Mouse (Mus musculus) heart, postnatal 4 days (tissue): Measurements from ENCODE around the gene Ufsp2. TPM values are rescaled to one million over a fixed set of nuclear protein-coding genes. Genes with fewer than 3 reads are reported as not detected.

Source experiments
- DNase-seq: peaks from one replicate; pipeline ENCODE4 v3.0.0; 2021
- total RNA-seq, 2 experiments: library from RNA; stranded (reverse); gene quantifications; 2 replicates each; pipeline ENCODE4 v1.2.3; 2021

The Ufsp2 gene
- total RNA-seq: 10 to 100 TPM; 33.4 to 33.5 TPM

DNA sequence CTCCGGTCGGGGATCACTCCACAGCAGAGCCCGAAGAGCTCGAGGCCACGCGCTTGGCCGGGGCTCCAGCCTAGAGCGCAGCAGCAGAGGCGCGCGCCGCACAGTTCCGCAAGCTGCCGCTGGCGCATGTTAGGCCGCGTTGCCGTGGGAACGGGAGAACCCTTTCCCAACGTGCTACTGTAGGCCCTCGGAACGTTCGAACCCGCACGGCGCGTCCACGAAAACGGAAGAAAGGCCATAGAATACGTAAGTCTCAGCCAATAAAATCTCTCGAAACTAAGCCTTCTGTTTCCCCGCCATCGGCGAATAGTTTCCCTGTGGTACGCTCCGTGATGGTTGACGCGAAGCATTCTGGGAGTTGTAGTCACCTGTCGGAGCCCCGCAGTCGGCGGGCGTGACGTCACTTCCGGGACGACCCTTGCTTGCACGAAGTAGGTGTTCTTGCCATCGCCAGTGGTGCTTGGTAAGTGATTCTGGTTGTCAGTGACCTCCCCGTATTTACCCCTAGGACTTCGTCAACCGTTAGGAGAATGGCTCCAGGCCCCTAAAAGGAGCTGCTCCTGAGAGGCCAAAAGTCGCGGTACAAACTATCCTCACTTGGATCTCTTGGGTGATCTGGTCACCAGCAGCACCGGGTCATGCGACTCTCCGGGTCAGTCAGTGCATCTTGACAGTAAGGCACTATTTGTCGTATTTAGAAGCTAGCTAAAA, at the start of gene Ufsp2, which contains the start of gene 1700029J07Rik:
Gene Ufsp2, plus strand, starts transcription at position 403 of the 711 bp plus-strand sequence.
Gene 1700029J07Rik, minus strand, starts transcription at position 127 of the 711 bp plus-strand sequence.
- peak; percentile 97 for DNase-seq

DNA sequence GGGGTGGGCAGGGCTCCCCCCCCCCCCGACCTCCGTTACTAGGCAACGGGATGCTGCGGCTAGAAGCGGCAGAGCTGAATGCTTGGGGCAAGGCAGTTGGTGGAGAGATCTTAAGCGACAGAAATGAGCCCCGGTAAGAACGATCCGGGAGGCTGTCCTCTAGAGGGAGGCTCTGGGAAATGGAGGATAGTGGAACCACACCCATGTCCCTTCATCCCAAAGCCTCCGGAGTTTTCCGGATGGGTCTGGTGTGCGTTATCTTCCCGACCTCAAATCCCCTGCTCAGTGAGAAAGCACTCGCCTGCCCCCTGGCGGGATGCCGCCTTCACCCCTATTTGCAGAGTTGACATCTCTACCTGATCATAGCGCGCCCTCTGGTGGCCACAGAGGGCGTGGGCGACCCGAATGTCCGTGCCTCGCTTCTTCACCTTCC, 40.7 kb upstream of the Ufsp2 start, which contains the start of gene Ccdc110:
Gene Ccdc110, plus strand, starts transcription at position 38 of the 433 bp plus-strand sequence.
- peak; percentile 99 for DNase-seq

DNA sequence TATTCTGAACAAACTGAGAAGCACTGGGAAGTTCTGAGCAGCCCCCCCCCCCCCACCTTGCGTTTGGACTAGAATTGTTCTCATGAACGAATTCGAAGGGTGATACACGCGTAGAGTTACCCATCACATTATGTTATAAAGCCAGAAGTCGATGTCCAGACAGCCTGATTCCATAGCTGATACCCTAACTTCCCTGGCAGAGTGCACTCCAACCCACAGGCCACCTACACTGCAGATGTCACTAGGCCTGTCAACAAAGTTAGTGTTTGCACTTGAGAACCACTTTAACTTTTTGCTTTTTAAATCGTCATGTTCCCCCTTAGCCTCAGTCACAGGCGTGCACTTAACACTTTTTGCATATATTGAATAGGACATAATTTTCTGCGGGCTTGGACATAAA, 38.3 kb upstream of the Ufsp2 start:
- DNase-seq: no peak

DNA sequence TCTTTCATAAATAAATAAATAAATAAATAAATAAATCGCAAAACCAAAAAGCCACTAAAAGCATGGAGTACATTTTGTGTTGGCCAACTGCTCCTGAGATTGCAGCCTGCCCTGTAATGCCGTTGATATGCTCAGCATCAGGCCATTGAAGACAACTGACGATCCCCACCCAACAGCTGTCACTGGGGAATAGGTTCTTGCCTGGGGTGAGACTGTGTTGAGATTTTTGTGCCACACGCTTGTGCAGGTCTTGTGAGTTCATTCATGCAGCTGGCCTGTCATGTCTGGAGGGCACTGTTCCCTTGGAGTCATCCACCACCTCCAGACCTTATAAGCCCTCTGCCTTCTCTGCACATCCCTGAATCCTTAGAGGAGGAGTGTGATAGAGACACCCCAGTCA, 29.0 kb upstream of the Ufsp2 start:
- DNase-seq: no peak

DNA sequence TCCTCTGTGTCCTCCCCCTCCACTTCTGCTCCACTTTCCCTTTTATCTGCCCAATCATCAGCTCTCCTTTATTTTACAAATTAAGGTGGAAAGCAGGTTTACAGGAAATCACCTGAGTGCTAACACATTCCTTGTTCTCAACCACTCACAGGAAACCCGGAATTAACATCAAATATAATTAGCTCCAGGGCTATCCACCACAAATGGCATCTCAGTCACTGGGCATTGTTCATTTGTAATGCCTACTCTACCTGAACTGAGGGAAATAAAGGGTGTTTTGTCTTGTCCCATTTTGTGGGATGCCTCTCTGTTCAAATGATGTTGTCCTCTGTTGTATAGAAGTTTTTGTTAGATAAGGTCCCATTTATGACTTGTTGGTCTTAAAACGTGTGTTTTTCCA, 24.7 kb upstream of the Ufsp2 start:
- no peak for DNase-seq

DNA sequence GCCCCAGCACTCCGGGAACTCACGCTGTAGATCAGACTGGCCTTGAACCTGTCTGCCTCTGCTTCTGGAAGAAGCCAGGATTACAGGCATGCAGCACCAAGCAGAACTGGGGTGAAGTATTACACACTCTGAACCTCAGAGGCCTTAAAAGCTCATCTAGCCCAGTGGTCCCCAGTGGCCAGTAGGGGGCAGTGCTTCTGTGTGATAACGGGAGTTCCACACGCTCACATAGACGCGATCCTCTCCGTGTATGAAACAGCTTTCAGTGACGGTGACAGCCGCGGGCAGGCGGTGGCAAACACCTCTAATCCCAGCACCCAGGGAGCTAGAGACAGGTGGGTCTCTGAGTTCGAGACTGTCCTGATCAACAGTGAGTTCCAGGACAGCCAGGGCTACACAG, 4.4 kb upstream of the Ufsp2 start:
- no peak for DNase-seq

DNA sequence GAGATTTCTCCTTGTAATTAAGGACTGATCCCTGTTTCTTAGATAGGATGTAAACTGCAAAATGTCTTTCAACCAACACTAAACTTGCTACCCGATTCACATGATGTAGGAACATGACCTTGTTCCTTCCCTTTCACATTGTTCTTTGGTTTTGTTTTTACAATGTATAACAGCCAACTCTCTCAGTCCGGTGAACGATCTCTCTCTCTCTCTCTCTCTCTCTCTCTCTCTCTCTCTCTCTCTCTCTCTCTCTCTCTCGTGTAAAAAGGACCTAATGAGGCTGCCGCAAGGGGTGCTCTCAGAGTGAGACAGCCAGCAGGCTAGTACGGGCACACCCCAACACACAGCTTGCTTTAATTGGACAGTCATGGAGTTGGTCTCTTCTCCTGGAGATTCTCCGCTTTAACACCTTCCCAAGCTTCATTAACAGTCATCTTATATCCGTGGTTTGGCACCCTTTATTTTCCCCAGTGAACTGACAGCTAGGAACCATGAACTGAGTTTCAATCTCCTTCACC, 1.3 kb upstream of the Ufsp2 start:
- DNase-seq: no peak

DNA sequence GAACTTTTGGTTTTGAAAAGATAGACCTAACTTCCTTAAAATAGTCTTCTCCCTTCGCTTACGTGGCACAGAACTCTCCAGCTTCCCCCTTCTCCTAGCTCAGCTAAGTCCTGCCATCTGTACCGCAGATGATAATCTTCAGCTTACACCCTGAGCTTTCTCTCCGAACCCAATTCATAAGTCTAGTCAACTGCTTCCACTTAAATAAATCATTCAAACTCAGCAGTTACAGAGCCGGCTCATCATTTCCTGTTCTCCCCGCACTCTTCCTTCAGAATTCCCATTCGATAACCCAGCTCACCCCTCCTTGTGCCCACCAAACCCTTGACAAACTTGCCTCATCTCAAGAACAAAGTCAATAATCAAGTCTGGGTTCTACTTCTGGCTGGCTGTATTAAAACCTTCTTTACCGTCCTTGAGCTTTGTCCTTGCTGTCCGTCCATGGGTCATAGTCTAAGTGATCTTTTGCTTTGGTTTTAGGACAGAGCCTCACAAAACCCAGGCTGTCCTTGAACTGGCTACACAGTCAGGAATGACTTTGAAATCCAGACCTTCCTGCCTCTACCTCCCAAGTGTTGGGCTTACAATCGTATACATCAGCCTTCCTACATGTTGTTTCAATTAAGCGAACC, 625 bp downstream of the Ufsp2 start:
- peak; percentile 4 for DNase-seq

DNA sequence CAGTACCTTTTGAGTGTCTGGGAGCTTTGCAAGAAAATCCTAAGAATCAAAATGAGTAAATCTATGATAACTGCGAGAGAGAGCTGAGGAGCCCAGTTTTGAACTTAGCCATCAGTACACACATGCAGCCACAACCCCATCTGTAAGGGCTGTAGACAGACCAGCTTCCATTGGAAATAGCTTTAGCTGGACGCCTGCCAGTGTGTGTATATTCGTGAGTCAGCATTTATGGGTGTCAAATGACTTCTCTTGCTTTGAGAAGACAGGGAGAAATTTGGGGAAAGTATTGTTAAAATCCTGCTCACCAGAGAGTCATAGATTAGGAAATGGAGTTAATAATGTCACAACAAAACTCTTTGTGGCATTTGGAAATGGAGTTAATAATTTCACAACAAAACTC, 11.3 kb downstream of the Ufsp2 start:
- no peak for DNase-seq

DNA sequence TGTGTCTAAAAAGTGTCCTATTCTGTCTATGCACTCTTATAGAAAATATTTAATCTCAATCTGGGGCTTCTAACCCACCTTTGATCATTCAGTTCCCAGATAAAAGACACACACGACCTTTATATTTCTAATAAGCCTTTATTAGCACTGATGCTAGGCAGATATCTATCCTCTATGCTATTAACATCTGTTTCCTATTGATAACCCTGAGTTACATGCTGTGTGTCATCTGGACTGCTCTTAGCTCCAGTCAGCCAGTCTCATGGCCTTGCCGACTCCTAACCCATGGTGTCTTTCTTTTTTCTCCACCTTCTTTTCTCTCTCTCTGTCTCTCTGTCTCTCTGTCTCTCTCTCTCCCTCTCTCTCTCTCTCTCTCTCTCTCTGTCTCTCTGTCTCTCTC, 12.9 kb downstream of the Ufsp2 start:
- no peak for DNase-seq

DNA sequence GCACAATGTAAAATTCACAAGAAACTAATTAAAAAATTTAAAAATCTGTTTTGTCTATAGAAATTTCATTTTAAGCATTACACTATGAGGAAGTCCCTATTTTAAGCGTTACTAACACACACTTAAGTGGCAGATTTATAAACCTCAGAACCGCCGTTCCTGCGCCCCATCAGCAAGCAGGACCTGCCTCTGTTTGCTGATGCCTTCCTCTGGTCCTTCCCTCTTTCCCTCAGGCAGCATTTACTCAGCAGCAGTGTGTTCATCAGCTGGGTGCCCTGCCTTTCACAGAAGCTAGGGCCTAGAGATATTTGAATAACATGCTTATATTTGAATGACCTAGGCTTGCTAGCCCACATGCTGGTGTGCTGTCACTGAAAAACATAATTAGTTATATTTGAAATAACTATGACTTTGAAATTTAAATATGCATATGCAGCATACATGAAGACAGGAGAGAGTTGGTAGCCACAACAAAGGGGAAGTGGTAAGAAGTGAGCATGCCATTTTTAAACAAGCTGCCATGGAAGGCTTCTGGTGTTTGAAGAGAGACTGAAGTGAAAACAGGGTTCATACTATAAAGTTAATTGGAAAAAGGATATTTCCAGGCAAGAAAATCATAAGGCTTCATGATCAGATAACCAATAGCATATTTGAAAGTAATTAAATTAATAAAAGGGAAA, 15.4 kb downstream of the Ufsp2 start:
- DNase-seq: no peak

DNA sequence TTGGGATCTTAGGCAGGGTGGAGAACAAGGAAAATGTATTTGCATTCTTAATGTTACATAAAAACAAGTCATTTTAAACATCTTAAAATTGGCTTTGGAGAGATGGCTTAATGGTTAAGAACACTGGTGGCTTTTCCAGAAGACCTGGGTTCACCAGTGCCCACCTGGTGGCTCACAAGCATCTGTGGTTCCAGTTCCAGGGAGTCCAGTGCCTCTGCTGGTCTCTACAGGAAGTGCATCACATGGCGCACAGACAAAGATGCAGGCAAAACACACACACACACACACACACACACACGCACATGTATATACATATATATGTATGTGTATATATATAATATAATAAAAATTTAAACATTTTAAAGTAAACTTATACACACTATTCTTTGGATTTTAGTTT, 18.8 kb downstream of the Ufsp2 start:
- DNase-seq: no peak

DNA sequence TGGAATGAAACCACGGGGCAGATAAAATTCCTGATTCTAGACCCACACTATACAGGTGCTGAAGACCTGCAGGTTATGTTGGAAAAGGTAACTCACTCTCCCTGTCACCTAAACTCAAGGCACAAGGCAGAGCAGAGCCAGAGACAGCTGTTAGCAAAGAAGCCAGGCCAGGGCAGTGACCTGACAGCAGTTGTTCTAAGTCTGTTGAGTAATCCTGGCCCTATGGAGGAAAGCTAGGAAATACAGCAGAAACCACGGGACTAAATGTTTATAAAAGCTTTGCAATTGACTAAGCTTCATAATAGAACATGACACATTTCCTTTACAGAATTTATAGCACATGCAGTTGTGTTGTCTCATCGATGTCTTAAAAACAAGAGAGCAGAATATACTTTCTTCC, 20.2 kb downstream of the Ufsp2 start:
- no peak for DNase-seq

DNA sequence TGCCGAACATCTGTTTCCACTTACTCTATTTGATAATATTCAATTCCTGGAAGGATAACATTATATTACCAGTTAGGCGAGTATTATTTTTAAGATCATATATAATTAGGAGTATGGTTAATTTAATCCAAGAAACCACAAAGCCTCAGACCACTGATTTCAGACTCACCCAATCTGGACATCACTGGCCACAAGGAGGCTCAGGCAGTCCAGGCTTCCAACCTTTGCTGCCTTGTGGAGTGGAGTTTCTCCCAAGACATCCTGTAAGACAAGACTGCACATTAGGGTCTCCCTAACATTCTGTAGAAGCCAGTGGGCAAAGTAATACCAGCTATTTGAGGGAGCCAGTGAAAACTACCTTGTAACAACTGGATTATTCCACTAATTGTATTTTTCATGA, 22.9 kb downstream of the Ufsp2 start:
- DNase-seq: no peak

DNA sequence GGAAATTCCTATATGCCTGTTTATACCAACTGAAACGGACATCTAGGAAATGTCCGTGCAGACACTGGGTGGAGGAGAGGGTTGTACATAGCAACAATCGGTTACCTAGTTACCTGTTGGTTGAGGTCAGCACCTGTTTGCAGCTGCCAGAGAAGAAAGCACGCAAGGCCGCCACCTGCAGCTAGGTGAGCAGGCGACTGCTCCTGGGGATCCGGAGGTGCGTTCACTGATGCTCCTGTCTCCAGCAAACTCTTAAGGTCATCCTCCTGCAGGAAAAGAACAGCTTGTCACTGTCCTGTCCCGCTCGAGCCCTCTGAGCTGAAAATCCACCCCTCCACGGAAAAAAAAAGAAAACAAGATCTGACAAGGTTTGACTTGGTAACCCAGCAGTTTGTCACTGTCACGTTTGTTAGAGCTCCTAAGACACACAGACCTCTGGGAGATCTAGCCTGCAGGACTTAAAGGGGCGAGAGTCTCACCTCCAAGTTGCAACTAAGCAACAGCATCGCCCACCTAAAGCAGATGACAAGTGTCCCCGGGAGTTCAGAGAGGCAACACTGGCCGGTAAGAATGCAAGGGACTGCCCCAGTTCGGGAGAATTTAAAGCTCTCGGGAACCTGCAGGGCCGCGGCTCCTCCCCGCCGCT, 23.9 kb downstream of the Ufsp2 start, which contains the start of gene Lrp2bp:
Gene Lrp2bp, plus strand, starts transcription at position 166 of the 646 bp plus-strand sequence.
- DNase-seq: no peak

DNA sequence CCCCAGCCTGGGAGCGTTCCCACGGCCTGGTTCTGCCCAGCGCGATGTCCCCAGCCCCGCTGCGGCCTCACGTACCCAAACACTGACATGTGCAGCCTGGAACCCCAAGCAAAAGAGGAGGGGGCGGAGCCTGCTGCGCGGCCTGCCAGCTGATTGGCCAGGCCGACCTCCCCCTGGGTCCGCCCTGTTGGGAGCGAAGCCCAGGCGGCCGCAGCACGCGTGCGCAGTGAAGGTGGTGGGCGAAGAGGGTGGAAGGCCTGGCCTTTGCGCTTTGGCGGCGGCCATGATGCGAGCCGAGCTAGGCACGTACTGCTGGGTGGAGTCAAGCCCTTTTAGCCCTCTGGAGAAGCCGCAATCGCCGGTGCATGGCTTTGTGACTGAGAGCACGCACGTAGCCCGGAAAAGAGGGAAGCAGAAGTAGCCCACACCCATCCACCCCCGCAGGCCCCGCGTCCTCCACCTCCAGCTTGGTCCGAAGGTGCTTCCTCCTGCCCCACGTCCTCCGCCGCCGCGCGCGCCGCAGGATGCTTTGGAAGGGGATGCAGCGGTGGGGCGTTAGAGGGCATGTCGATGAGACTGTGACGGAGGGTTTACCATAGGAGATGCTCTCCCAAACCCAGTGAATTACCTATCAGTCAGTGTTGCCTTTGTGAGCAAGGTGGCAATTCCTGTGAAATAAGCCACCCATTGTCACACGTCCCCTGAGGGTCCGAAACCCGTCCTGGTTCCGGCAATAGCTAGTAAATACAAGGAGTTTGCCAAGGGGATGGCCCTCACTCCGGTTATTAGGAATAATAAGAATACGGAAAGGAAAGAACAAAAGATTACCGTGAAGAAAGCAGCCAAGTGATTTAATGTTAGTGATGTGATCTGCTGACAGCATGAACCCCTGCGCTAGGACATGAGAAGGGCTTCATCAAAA, 24.7 kb downstream of the Ufsp2 start:
- peak; percentile 100 for DNase-seq

DNA sequence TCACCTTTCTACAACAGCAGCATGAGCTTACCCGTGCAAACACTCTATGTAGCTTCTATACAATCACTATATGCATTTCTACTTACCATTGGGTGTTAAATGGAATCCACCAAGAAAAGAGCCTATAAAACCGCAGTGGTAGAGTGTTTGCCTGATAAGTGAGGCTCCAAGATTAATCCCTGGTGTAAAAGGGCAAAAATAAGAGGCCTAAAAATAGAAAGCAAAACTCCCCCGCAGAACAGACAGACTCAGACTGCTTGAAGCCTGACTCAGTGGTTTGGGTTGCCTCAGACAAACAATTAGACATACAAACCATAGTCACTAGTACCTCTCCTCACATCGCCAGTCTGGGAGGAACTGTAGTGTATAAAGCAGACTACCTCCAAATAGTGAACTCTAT, 30.3 kb downstream of the Ufsp2 start, which contains the start of gene Ankrd37:
Gene Ankrd37, minus strand, starts transcription at position 112 of the 400 bp plus-strand sequence.
- DNase-seq: no peak

DNA sequence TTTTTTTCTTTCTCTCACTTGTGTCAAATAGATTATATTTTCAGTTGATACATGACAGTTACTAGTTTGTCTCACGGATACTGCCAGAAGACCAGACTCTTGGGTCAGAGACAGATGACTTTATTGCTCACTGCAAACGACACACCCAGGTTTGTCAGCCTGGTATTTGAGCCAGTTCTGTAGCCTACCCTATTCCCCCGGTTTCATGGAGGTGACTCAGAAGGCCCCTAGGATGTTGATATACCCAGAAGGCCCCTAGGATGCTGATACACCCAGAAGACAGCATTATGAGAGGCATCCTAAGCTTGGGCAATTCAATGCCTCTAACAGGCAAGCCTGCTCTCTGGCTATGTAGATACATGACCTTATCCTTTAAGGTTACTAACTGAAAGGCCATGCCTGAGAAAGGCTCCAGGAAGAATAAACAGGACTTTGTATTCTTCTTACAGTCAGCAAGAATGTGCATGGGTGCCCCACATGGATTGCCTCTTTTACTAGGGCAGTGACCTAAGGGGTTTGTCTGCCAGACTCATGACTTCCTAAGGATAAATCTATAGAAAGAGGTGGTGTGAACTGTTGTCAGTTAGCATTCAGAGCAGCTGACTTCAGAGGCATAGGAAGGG, 31.8 kb downstream of the Ufsp2 start:
- no peak for DNase-seq

DNA sequence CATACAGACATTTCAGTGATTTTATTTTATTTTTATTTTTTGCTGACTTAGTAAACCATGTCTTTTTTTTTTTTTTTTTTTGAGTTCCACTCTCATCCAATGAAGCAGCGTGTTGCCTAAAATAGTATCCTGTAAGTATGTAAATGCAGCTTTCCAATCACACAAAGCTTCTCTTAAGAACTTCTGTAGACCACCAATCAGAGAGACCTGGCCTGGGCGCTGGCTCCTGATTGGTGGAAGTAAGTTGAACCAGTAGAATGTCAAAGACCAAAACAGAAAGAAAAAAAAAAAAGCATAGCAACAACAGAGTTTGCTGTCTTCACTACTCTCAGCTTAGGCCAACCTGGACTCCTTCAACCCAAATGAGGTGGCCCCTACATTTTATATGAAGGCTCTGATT, 35.0 kb downstream of the Ufsp2 start:
- DNase-seq: peak; percentile 31

DNA sequence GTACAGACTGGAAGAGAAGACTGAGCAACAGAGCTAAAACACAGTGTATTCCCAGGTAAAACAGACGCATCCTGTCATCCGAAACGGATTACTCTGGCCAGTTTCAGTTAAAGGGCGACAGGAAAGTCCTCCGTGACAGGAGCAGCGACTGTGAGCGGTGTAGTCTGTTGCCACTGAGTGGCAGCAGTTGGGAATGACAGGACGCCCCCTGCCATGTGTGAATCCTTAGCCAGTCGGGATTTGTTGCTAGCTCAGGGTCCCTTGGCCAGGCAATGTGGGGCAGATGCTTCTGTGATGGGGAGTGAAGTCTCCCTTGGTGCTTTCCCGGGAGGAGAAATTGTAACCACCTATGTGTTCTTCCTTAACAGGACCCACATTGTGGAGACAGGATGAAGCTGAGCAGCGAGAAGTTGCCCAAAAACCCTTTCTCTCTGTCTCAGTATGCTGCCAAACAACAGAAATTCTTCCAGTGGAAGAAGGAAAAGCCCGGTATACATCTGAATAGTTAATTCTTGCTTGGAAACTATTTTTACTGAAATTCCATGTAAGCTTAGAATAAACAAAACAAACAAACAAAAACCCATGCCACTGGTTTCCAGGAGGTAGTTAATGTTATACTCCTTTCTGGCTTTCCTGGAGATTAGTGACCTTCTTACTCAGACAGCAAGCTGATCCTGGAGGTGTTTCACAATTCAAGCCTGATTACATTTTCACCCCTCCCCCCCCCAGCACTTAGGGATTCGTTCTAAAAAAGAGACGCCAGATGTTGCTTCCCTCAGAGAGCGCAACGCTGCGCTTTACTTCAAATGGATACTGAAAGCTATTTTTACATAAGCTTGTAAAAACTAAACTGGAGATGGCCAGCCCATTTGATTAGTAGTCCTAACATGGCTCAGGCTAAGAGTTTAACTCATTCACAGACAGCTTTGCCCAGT, 35.7 kb downstream of the Ufsp2 start:
- DNase-seq: peak; percentile 56
